Comparison of ENCODE assay signal across 31 mouse cellular contexts in genomic region chr17:56071126-56071525, GRCm38 (mm10). TPM values are rescaled to one million over a fixed set of nuclear protein-coding genes. Genes with fewer than 3 reads are reported as not detected.
"Had no signal": no experiment of that assay in that cellular context is flagged by ENCODE, and none has a peak within 500 bp of the region (broad histone marks: within the 10 kb centered on the region; RNA-seq: fewer than 3 reads in every experiment).

No protein-coding gene starts in this region.

- H3K4me2 ChIP-seq: embryonic facial prominence, embryonic 12.5 days; embryonic facial prominence, embryonic 13.5 days; embryonic facial prominence, embryonic 15.5 days; forebrain, embryonic 12.5 days; forebrain, embryonic 13.5 days; forebrain, embryonic 15.5 days had no signal

- H3K4me3 ChIP-seq: embryonic facial prominence, embryonic 10.5 days; embryonic facial prominence, embryonic 12.5 days; embryonic facial prominence, embryonic 13.5 days; embryonic facial prominence, embryonic 15.5 days; erythroblast, embryonic 14.5 days; forebrain, embryonic 10.5 days; forebrain, embryonic 12.5 days; forebrain, embryonic 13.5 days; forebrain, embryonic 15.5 days; gastrocnemius, adult 2 months; heart, adult 2 months; heart, embryonic 10.5 days had no signal

- DNase-seq: cerebellum, adult 9-10 months; cerebellum, adult 9-11 months; cerebellum, postnatal 10 days; cerebellum, postnatal 14 days; cerebellum, postnatal 25 days; cerebellum, postnatal 36 days; embryo, embryonic 11 days; forebrain, postnatal 0 days; gastrocnemius, adult 2 months; gastrocnemius, postnatal 10 days; gastrocnemius, postnatal 14 days; gastrocnemius, postnatal 25 days; gastrocnemius, postnatal 36 days; heart, adult 11 months; heart, adult 18-20 months; heart, adult 2 months had no signal

- H3K9me3 ChIP-seq: embryonic facial prominence, embryonic 10.5 days; embryonic facial prominence, embryonic 12.5 days; embryonic facial prominence, embryonic 13.5 days; embryonic facial prominence, embryonic 15.5 days; forebrain, embryonic 10.5 days; forebrain, embryonic 12.5 days; forebrain, embryonic 13.5 days; forebrain, embryonic 15.5 days; heart, embryonic 10.5 days had no signal

- H3K9ac ChIP-seq: embryonic facial prominence, embryonic 12.5 days; embryonic facial prominence, embryonic 13.5 days; embryonic facial prominence, embryonic 15.5 days; forebrain, embryonic 12.5 days; forebrain, embryonic 13.5 days; forebrain, embryonic 15.5 days; forebrain, postnatal 0 days had no signal

- H3K27me3 ChIP-seq: embryonic facial prominence, embryonic 12.5 days; embryonic facial prominence, embryonic 13.5 days; embryonic facial prominence, embryonic 15.5 days; forebrain, embryonic 12.5 days; forebrain, embryonic 13.5 days; forebrain, embryonic 15.5 days had no signal

- ATAC-seq: forebrain, embryonic 13.5 days; forebrain, embryonic 14.5 days; forebrain, embryonic 15.5 days; forebrain, embryonic 16.5 days; forebrain, postnatal 0 days had no signal

- H3K27ac ChIP-seq: embryonic facial prominence, embryonic 10.5 days; embryonic facial prominence, embryonic 12.5 days; embryonic facial prominence, embryonic 13.5 days; embryonic facial prominence, embryonic 15.5 days; forebrain, embryonic 10.5 days; forebrain, embryonic 12.5 days; forebrain, embryonic 13.5 days; forebrain, embryonic 15.5 days; gastrocnemius, adult 2 months; heart, adult 2 months; heart, embryonic 10.5 days had no signal

RNA-seq across cellular contexts. Expression of gene Plin4, which starts 38.5 kb away (rescaled TPM):
- total RNA-seq: common myeloid progenitor, adult 5-6 weeks; granulocyte monocyte progenitor cell, adult 5-6 weeks had no signal
- polyA plus RNA-seq: embryonic facial prominence, embryonic 11.5 days; erythroblast, embryonic 14.5 days had no signal
